ENCODE assay signal across 8 mouse cellular contexts in genomic region chr9:32445789-32446188, GRCm38 (mm10).
DNase-seq lines count a peak whose midpoint lies in the region; TF ChIP-seq lines count a peak whose summit lies in the region.

No protein-coding gene starts in this region.

- no peak overlapping the region for H3K4me3 ChIP-seq in spleen, adult 2 months (ENCODE audit: extremely low read depth, insufficient read depth, insufficient read length)

- TF ChIP-seq POLR2A in spleen, adult 2 months (IDR thresholded peaks at IDR 0.05; ENCODE audit: low read depth, low read length), result no peak

- peaks cover 32% of the 10 kb centered on the region for H3K36me3 ChIP-seq in spleen, adult 2 months (ENCODE audit: control insufficient read depth, insufficient read depth, low read length)

- H3K4me1 ChIP-seq in spleen, adult 2 months (ENCODE audit: control insufficient read depth, insufficient read depth, insufficient read length), result no peaks in the 10 kb centered on the region

- peak; percentile 46; the same call in 1 of the 2 replicates for TF ChIP-seq CTCF in spleen, adult 2 months (IDR thresholded peaks at IDR 0.05; ENCODE audit: extremely low read depth, insufficient read depth, insufficient read length, insufficient replicate concordance)

- no peaks in the 10 kb centered on the region for H3K27me3 ChIP-seq in spleen, adult 2 months (ENCODE audit: control insufficient read depth, insufficient read depth, low read length)

- WGBS in spleen, adult 2 months, result 53% methylated on average over 3 of the region's 3 CpGs

- H3K27ac ChIP-seq in spleen, adult 2 months (ENCODE audit: insufficient read depth, low read length), result no peak overlapping the region

- DNase-seq in gastrocnemius, adult 18-20 months (ENCODE audit: low spot score), result peak; percentile 15
- DNase-seq in gastrocnemius, adult 8-10 months (ENCODE audit: low spot score in 2 of 2), result no peak
- peak; percentile 28 to 57 for DNase-seq in spleen, adult 2 months (ENCODE audit: low read depth in 1 of 2, low spot score in 2 of 2)
- DNase-seq in spleen, adult 12 weeks (ENCODE audit: low spot score), result no peak
- peak; percentile 34 for DNase-seq in lung, postnatal 25 days (ENCODE audit: low spot score)
- no peak for DNase-seq in urinary bladder, postnatal 36 days (ENCODE audit: low spot score in 2 of 2)
- no peak for DNase-seq in left cerebral cortex, adult 18-20 months (ENCODE audit: low spot score in 2 of 2)
- DNase-seq in layer of hippocampus, adult 9-10 months (ENCODE audit: low spot score), result no peak

Comparison
In these comparisons a context has a peak if more than half of its experiments do, and no peak if none do; other contexts are left out.
1. DNase-seq: peak in gastrocnemius, adult 18-20 months (single experiment), spleen, adult 2 months (2 of 2) and lung, postnatal 25 days (single experiment); none in gastrocnemius, adult 8-10 months (0 of 2), spleen, adult 12 weeks (single experiment), urinary bladder, postnatal 36 days (0 of 2), left cerebral cortex, adult 18-20 months (0 of 2) and layer of hippocampus, adult 9-10 months (single experiment).